Mouse (Mus musculus): ENCODE measurements around the gene Slc45a3.

GRCm38 (mm10) chr1:131946462-131947215, 16.1 kb upstream of the Slc45a3 start:
- TF ChIP-seq CTCF (IDR thresholded peaks at IDR 0.05; ENCODE audit: control insufficient read depth, insufficient read depth, insufficient read length) (no peak), USF1 (IDR thresholded peaks at IDR 0.05; ENCODE audit: low read depth) (no peak), MYOD1 (IDR thresholded peaks at IDR 0.05; ENCODE audit: control insufficient read depth, insufficient read length, low read depth) (no peak)
